23 mouse cellular contexts compared by ENCODE assay signal in the genomic region with DNA sequence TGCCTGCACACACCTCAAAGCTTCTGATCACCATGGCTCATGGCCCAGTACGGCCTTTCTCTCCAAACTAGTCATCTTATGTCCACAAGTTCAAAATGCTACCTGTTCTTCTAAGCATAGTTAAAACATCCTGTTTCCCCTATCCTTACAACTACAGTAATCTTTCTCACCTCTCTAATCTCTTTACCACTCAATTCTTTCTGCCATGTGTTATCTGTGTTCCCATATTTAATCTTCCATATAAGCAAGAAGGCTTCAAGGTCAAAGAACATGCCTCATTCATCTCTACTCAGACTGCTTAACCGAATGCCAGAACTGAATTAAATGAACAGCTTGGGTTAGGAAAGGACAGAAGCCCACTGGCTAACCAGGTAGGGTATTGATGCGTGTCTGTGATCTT. TPM values are rescaled to one million over a fixed set of nuclear protein-coding genes. Genes with fewer than 3 reads are reported as not detected.
DNase-seq lines count a peak whose midpoint lies in the region; ATAC-seq and TF ChIP-seq lines count a peak whose summit lies in the region.
"Had no signal": no experiment of that assay in that cellular context is flagged by ENCODE, and none has a peak within 500 bp of the region (broad histone marks: within the 10 kb centered on the region; RNA-seq: fewer than 3 reads in every experiment).

No protein-coding gene starts in this region.

- peaks cover 16% of the 10 kb centered on the region; the same call in 1 of the 2 replicates for H3K79me2 ChIP-seq in liver, adult 2 months (ENCODE audit: control insufficient read depth, insufficient read depth, low read length)

- no peak overlapping the region for H3K4me3 ChIP-seq in heart, embryonic 14.5 days (ENCODE audit: control insufficient read depth in 1 of 2, insufficient read depth in 1 of 2, low read depth in 1 of 2, low read length in 2 of 2)
- H3K4me3 ChIP-seq in liver, adult 2 months (ENCODE audit: insufficient read depth, low read depth, low read length), result no peak overlapping the region
- H3K4me3 ChIP-seq in liver, embryonic 16.5 days (ENCODE audit: low read depth, low read length), result no peak overlapping the region
- H3K4me3 ChIP-seq: embryonic facial prominence, embryonic 15.5 days; hindbrain, embryonic 12.5 days; layer of hippocampus, adult 2 months; limb, embryonic 12.5 days; megakaryocyte, embryonic 14.5 days; midbrain, embryonic 13.5 days had no signal

- no peak for TF ChIP-seq CTCF in liver, adult 2 months (IDR thresholded peaks at IDR 0.05; ENCODE audit: low read depth, low read length)

- H3K9me3 ChIP-seq in heart, embryonic 14.5 days (ENCODE audit: control insufficient read depth, low read length), result no peaks in the 10 kb centered on the region
- H3K9me3 ChIP-seq in liver, embryonic 16.5 days (replicated peaks; ENCODE audit: control insufficient read depth, low read length), result no peaks in the 10 kb centered on the region
- H3K9me3 ChIP-seq: embryonic facial prominence, embryonic 15.5 days; hindbrain, embryonic 12.5 days; limb, embryonic 12.5 days; megakaryocyte, embryonic 14.5 days; midbrain, embryonic 13.5 days had no signal

- H3K36me3 ChIP-seq in heart, embryonic 14.5 days (ENCODE audit: control insufficient read depth, insufficient read depth, low read length), result no peaks in the 10 kb centered on the region
- H3K36me3 ChIP-seq in liver, adult 2 months (ENCODE audit: control insufficient read depth, insufficient read depth, low read length), result no peaks in the 10 kb centered on the region
- H3K36me3 ChIP-seq in liver, embryonic 16.5 days (ENCODE audit: control insufficient read depth, insufficient read depth), result no peaks in the 10 kb centered on the region
- H3K36me3 ChIP-seq: embryonic facial prominence, embryonic 15.5 days; hindbrain, embryonic 12.5 days; limb, embryonic 12.5 days; midbrain, embryonic 13.5 days had no signal

- H3K27me3 ChIP-seq in heart, embryonic 14.5 days (ENCODE audit: control insufficient read depth, insufficient read depth, low read length), result no peaks in the 10 kb centered on the region
- H3K27me3 ChIP-seq in liver, adult 2 months (ENCODE audit: control insufficient read depth, insufficient read depth, low read length), result no peaks in the 10 kb centered on the region
- no peaks in the 10 kb centered on the region for H3K27me3 ChIP-seq in liver, embryonic 16.5 days (ENCODE audit: control insufficient read depth, insufficient read depth, low read depth, low read length)
- H3K27me3 ChIP-seq: embryonic facial prominence, embryonic 15.5 days; hindbrain, embryonic 12.5 days; limb, embryonic 12.5 days; megakaryocyte, embryonic 14.5 days; midbrain, embryonic 13.5 days had no signal

- no peak for DNase-seq in heart, adult 11 months
- peak; percentile 55 for DNase-seq in liver, adult 2 months (ENCODE audit: extremely low read depth, low read depth, low spot score)
- no peak for DNase-seq in liver
- peak; percentile 58 for DNase-seq in induced T-regulatory cell, adult 2 months (ENCODE audit: low read depth)
- DNase-seq in adrenal gland, adult 18-20 months (ENCODE audit: low spot score in 2 of 2), result no peak
- DNase-seq: adrenal gland, adult 2 months; cerebellum, adult 11 months; cerebellum, adult 9-11 months; gastrocnemius, postnatal 25 days; kidney, adult 9 months; kidney, postnatal 25 days; lung, embryonic 14.5 days; lung, postnatal 36 days had no signal

- no peak for ATAC-seq in heart, embryonic 14.5 days (ENCODE audit: insufficient number of reproducible peaks, insufficient read depth, low FRiP score, low read depth)
- no peak for ATAC-seq in liver, embryonic 16.5 days (ENCODE audit: low read depth)
- ATAC-seq: forebrain, embryonic 16.5 days; midbrain, embryonic 13.5 days had no signal

- no peak for TF ChIP-seq POLR2A in liver, adult 2 months (IDR thresholded peaks at IDR 0.05; ENCODE audit: extremely low read depth, insufficient read depth, low read length)

- WGBS in heart, embryonic 14.5 days, result 42% methylated on average over 3 of the region's 3 CpGs
- 63% methylated on average over 3 of the region's 3 CpGs for WGBS in liver, adult 2 months
- WGBS in liver, embryonic 16.5 days (ENCODE audit: insufficient replicate concordance), result 64% methylated on average over 3 of the region's 3 CpGs

- peaks cover 0 to 35% of the 10 kb centered on the region in 2 experiments; a peak in 3 of 4 replicates for H3K4me1 ChIP-seq in heart, embryonic 14.5 days (ENCODE audit: control insufficient read depth in 2 of 2, insufficient read depth in 2 of 2, low read length in 2 of 2)
- peaks cover 25% of the 10 kb centered on the region for H3K4me1 ChIP-seq in liver, adult 2 months (ENCODE audit: control insufficient read depth, insufficient read depth, low read length)
- H3K4me1 ChIP-seq in liver, embryonic 16.5 days (ENCODE audit: control insufficient read depth, low read depth, low read length), result peaks cover 14% of the 10 kb centered on the region

- H3K4me2 ChIP-seq in heart, embryonic 14.5 days (ENCODE audit: low read length), result peak overlapping the region; percentile 9
- peak overlapping the region; percentile 41; the same call in 1 of the 2 replicates for H3K4me2 ChIP-seq in liver, embryonic 16.5 days (ENCODE audit: low read depth, low read length)
- H3K4me2 ChIP-seq: embryonic facial prominence, embryonic 15.5 days; hindbrain, embryonic 12.5 days; limb, embryonic 12.5 days; lung, embryonic 14.5 days; midbrain, embryonic 13.5 days had no signal

- H3K27ac ChIP-seq in heart, embryonic 14.5 days (replicated peaks in 1 of 2; ENCODE audit: control insufficient read depth in 1 of 2, insufficient read depth in 1 of 2, low read depth in 2 of 2, low read length in 2 of 2), result peak overlapping the region; percentile 60 to 62; a peak in 3 of 4 replicates
- no peak overlapping the region for H3K27ac ChIP-seq in liver, adult 2 months (replicated peaks; ENCODE audit: insufficient read depth, low read depth, low read length)
- peak overlapping the region; percentile 3; the same call in 1 of the 2 replicates for H3K27ac ChIP-seq in liver, embryonic 16.5 days (ENCODE audit: low read length)
- H3K27ac ChIP-seq: embryonic facial prominence, embryonic 15.5 days; hindbrain, embryonic 12.5 days; layer of hippocampus, adult 2 months; limb, embryonic 12.5 days; midbrain, embryonic 13.5 days; stomach, postnatal 0 days had no signal

- no peak overlapping the region for H3K9ac ChIP-seq in heart, embryonic 14.5 days (ENCODE audit: low read length)
- no peak overlapping the region for H3K9ac ChIP-seq in liver, adult 2 months (ENCODE audit: low read depth, low read length)
- H3K9ac ChIP-seq in liver, embryonic 16.5 days (ENCODE audit: low read depth, low read length), result no peak overlapping the region
- H3K9ac ChIP-seq: embryonic facial prominence, embryonic 15.5 days; hindbrain, embryonic 12.5 days; limb, embryonic 12.5 days; lung, embryonic 14.5 days; midbrain, embryonic 13.5 days had no signal

RNA-seq across cellular contexts. Expression of a gene that starts 5.8 kb away (rescaled TPM):
- polyA plus RNA-seq in heart, embryonic 14.5 days (2014; fragmentation: Nextera tagmentation; extraction: Ambion mirVana), result 81.1 and 95.6 TPM in 2 replicates
- 64.6 and 78.7 TPM in 2 replicates for total RNA-seq in liver, adult 2 months (2014; rRNA removed)
- polyA plus RNA-seq in liver, adult 2 months (2012; rRNA removed), result 4.7 and 6.4 TPM in 2 replicates
- 27.6 and 28.9 TPM in 2 replicates for polyA plus RNA-seq in liver, embryonic 16.5 days (2015; fragmentation: Nextera tagmentation; extraction: Ambion mirVana)
- 10 to 100 TPM; 26.4 to 30.6 TPM for total RNA-seq in adrenal gland, adult 18-20 months (2021)

Comparison
In these comparisons a context has a peak if more than half of its experiments do, and no peak if none do; other contexts are left out.
1. DNase-seq: peak in liver, adult 2 months (single experiment) and induced T-regulatory cell, adult 2 months (single experiment); none in heart, adult 11 months (single experiment), liver (single experiment) and adrenal gland, adult 18-20 months (0 of 2).